Mouse (Mus musculus): ENCODE data around the gene Thumpd3. TPM values are rescaled to one million over a fixed set of nuclear protein-coding genes. Genes with fewer than 3 reads are reported as not detected.

The Thumpd3 gene
- total RNA-seq, 2 experiments from 2014 or later = 20.7 to 22.1 TPM

DNA sequence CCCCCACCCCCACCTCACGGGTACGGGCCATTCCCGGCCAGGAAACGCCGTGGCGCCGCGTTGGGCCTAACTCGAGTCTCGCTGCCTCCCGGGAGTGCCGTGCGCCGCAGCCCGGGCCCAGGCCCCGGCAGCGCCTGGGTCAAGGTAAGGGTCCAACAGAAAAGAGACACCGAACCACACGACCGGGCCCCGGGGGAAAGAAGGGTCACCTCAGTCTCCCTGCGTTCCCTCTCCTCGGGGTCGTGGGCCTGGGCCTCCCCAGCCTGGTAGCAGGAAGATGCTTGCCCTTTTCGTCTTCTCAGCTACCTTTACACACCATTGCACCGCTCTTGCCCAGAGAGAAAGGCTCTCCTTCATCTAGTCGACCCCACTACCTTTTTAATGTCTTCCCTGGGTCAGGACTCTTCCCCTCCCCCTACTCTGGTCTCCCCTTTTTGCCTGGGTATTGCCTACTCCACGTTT lies 31.6 kb downstream of the Thumpd3 start:
- no peak for DNase-seq (ENCODE audit: low spot score in 2 of 2)

DNA sequence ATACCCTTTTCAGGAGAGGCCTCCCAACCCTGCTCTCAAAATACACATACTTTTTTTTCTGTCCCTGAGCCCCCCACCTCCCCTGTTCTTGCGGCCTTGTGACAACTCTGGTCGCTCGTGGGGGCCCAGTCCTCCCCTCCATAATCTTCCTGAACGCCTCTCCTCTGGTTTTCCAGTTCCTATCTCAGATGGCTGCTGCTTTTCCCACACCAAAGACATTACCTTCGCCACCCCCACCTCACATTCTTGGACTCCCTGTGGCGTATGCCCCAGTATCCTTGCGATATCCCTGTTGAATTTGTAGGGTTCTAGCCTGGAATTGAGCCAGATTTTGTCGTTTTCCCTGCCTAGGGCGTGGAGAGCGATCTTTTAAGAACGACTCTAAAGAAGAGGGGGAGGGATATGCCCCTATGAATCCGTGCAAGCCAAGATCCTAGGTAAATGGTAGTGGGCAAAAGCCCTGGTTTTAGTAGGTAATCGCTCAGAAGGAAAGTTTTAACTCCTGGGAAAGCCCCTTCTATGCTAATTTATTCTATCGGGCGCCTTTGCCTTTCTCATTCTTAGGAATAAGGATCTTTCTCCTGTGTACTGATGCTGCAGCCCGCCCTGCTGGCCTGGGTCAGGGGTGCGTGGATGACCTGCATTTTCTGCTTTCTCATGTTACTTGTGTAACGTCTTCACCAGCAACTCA lies 32.2 kb downstream of the Thumpd3 start:
- peak in 1 of 2 experiments; percentile 35 for DNase-seq (ENCODE audit: low spot score in 2 of 2)

DNA sequence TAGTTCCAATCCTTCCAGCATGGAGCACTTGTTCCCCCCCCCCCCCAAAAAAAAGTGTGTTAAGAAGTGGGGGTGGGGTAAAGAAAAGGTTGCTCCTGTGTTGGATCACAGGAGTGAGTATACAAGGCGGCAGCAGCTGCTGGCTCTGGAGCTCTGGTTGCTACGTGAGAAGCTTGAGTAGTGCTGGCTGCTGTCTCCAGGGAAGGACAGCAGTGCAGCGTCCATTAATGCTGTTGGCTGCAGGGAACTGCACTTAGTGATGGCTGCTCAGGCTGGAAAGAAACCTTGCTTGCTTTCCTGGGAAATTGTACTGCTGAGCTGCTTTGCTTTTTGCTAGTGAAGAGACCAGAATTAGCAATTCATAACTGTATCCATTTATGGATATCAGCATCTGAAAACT lies 33.5 kb downstream of the Thumpd3 start:
- peak in 1 of 2 experiments; percentile 38 for DNase-seq (ENCODE audit: low spot score in 2 of 2)

DNA sequence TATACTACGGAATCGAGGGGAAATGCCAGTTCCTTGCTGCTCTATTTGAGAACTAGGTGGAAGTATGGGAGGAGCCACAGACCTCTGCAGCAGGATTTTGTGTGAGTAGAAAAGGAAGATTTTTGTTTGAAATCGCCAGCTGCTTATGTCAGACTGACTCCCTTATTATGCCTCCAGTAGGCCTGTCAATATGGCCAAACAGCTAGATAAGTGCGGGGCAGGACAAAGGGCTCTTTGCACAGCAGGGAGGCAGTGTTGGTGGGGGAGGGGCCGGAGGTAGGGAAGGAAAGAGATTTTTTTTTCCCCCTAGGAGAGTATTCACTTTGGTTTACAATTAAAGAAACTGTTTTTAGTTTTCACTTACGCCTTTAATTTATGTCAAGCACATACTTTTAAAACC lies 36.2 kb downstream of the Thumpd3 start:
- no peak for DNase-seq (ENCODE audit: low spot score in 2 of 2)

DNA sequence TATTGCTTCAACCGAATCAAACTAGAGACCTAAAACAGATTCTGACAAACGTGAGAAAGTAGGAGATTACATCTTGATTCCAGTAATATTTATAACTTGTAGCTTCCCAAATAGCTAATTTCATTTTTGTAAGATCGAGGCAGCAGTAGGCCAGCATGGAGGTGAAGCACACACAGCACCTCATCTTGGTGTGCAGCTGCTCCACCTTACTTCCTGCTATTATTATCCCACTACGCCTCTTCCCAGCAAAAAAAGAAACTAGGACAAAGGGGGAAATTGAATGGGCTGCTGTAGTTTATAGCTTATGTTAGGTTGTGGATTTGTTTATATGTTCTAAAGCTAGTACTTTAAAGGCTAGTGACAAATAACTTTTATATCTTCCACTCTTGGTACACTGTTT lies 38.6 kb downstream of the Thumpd3 start:
- DNase-seq (ENCODE audit: low spot score in 2 of 2) = no peak

DNA sequence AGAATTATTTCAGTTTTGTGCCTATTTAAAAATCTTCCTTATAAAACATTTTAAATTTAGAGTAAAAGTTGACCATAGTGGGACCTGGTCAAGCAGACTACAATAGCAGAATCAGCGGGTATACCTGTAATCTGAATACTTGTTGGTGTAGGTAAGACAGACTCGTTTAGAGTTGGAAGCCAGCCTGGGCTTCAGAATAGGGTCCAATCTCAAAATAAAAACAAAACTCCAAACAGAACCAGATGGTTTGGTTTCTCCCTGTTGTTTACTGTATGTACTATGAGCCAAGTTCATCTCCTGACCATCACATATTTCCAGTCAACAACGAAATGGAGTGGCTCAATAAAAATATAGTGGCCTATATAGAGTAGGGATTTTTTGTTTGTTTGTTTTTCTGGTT lies 47.2 kb downstream of the Thumpd3 start:
- DNase-seq (ENCODE audit: low spot score in 2 of 2) = no peak

DNA sequence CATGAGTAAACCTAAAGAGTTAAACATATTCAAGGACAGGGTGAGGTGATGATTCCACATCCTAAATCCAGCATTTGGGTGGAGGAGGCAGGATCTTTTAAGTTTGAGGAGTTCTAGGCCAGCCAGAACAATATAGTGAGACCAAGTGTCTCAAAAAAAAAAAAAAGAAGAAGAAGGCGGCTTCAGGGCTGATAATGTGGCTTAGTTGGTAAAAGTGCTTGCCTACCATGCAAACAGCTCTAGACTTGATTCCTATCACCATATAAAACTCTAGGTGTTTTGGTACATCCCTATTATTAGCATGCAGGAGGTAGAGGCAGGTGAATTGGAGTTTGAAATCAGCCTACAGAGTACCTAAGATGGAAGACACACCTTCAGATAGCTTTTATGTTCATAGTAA lies 49.5 kb downstream of the Thumpd3 start:
- no peak for DNase-seq (ENCODE audit: low spot score in 2 of 2)

DNA sequence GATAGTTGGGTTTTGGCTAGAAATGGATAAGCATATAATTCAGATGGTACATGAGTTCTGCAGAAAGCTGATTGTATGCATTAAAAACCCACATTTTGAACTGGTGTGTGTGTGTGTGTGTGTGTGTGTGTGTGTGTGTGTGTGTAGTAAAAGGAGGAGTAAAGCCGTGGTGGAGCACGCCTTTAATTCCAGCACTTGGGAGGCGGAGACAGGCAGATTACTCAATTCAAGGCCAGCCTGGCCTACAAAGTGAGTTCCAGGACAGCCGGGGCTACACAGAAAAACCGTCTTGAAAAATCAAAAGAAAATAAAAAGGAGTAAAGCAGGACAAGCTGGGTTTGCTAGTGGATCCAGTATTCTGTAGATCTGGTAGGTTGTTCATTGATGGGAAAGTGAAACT lies 51.6 kb downstream of the Thumpd3 start:
- no peak for DNase-seq (ENCODE audit: low spot score in 2 of 2)

DNA sequence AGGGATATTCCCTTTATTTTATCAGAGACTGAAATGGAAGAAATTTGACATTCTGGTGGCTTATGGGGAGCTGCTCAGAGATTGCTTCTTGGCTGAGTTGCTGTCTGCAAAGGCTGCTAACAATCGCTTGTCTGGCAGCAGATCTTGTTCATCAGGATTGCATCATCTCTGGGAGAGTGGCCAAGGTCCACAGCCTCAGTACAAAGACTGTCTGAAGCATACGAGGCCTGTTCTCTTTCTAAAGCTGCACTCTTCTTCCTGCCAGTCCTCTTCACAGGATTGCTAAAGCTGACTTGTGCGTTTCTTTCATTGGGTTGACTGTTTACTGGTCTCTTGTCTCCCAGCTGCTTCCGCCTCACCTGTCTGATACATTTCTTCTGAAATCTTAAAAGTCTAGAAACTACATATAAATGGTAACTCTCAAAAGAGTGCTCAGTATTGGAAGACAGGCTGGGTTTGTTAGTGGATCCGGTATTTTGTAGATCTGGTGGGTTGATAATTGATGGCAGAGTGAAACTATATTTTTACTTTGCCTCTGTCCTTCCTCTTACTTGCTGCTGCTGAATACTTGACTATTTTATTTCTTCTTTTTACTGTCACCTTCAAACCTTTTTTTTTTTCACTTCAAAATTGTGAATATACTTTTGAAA lies 53.7 kb downstream of the Thumpd3 start:
- peak; percentile 59 to 88 for DNase-seq (ENCODE audit: low spot score in 2 of 2)

DNA sequence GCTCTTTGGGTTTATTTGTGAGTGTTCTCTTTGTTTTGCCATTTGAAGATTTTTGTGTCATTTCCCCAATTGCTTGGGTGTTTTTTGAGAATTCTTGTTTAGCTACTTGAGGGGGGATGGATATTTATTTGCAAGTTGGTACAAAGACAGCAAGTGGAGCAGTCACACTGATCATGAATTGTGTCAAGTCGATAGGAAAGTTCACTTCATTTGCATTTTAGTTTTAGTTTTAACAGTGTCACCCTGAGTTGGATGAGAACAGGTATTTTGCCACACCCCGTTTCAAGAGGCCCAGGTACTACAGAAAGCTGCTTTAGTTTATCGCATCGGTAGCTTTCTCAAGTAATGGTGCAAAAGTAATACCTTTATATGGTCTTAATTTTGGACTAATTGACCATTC lies 56.5 kb downstream of the Thumpd3 start:
- DNase-seq (ENCODE audit: low spot score in 2 of 2) = no peak

DNA sequence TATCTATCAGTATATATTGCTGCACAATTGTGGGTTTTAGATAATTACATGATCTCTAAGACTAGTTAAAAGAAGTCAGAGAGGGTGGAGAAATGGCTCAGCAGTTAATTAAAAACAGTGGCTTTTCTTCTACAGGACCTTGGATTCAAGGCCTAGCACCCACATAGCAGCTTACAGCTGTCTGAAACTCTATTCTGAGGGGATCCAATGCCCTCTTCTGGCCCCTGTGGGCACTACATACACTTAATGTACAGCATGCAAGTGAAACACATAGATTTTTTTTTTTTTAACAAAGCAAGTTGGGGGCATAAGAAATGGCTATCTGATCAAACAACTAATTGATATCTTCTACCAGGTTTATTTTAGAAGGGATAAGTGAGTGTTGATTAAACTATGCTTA lies 57.7 kb downstream of the Thumpd3 start:
- DNase-seq (ENCODE audit: low spot score in 2 of 2) = peak in 1 of 2 experiments; percentile 23

DNA sequence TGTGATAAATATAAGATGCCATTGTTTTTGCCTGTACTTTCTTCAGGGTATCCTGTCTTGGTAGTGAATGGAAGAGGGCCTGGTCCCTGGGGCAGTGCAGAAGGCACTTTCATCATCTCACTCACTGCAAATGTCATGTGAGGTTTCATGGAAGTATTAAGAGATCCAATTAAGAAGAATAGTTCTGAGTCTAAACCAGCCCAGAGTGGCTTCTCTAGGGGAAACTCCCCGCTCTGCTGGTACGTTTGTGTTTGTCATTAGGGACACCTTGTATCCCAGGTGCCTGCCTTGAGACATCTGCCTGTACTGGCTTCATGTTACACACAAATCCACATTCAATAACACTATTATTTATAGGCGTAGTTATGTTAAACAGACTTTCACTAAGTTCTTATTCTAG lies 63.4 kb downstream of the Thumpd3 start:
- DNase-seq (ENCODE audit: low spot score in 2 of 2) = no peak

DNA sequence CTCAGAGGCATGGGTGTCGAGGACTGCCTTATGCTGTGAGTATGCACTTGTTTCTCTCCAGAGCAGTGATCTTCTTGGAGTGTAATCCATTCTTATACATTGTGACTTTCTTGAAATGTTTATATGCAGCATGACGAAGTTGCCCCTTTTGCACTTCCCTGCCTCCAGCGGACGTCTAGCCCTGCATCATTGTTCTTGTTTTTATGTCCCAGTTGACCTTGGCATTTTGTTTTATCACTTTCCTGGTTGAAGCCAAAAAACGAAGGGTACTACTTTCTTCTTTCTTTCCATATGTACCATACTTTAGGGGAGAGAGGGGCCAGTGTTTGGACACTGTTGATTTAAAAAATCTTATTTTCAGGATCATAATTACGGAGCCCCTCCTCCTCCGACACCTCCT lies 63.9 kb downstream of the Thumpd3 start:
- no peak for DNase-seq (ENCODE audit: low spot score in 2 of 2)

Other genes with a start within 250 kb of the Thumpd3 start
- 10 to 100 TPM; 15.6 to 20.3 TPM for gene Srgap3, start 99.0 kb upstream of the Thumpd3 start, total RNA-seq (2021)
- 100 to 1,000 TPM; 106 to 109 TPM for gene Setd5, start 31.1 kb downstream of the Thumpd3 start, total RNA-seq (2021)
- 1 to 10 TPM in 1 of 2 experiments, under 1 TPM in 1; 0.91 to 1.0 TPM for gene Lhfpl4, start 149.2 kb downstream of the Thumpd3 start, total RNA-seq (2021)
- 10 to 100 TPM; 15.5 to 16.9 TPM for gene Mtmr14, start 191.6 kb downstream of the Thumpd3 start, total RNA-seq (2021)
- gene Cpne9, start 236.1 kb downstream of the Thumpd3 start, total RNA-seq (2021) = under 1 TPM in 1 of 2 experiments, not detected in 1; 0.36 TPM

Data from gastrocnemius, postnatal 4 days (tissue).